Mouse (Mus musculus) small intestine, adult 2 months (tissue): Measurements from ENCODE around the gene Elane.
"Not testable (repeated sequence)": the region's sequence is repeated elsewhere in the genome, so short reads cannot be mapped to it uniquely, and the experiment has no call there.

Experiments
- CTCF ChIP-seq: fragments of 200-500 bp; IDR thresholded peaks from 2 replicates; pipeline ENCODE4 v1.5.1; 2012; ENCODE audit warnings: low read depth, mild to moderate bottlenecking, control low read depth, inconsistent platforms, low read length, moderate library complexity, mixed read lengths; ENCODE audit not compliant: insufficient replicate concordance, insufficient read length; ENCODE audit errors: extremely low read depth
- POLR2A ChIP-seq: fragments of 200-500 bp; IDR thresholded peaks from 2 replicates; pipeline ENCODE4 v1.6.1; 2012; ENCODE audit warnings: low read depth, mild to moderate bottlenecking, control low read depth, inconsistent platforms, low read length, moderate library complexity

DNA sequence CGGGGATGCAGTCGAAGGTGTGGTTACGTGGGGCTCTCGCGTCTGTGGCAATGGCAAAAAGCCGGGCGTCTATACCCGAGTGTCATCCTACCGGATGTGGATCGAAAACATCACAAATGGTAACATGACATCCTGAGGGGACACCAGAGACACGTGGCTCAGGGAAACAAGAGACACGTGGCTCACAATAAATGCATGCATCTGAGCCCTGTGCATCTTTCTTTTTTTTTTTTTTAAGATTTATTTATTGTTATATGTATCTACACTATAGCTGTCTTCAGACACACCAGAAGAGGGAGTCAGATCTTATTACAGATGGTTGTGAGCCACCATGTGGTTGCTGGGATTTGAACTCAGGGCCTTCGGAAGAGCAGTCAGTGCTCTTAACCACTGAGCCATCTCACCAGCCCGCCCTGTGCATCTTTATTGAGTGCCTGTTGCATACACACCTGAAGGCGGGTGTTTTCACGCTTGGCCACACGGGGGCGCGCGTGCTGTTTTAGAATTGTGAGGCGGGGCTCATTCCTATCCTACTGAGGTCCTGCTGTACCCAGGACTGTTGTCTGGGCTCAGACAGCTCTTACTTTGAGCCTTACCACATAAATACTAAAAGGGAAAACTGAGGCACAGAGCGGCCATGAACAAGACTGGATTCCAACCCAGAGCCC lies 6.5 kb downstream of the Elane start:
- TF ChIP-seq CTCF = peak; percentile 77
- TF ChIP-seq POLR2A = not testable (repeated sequence)
